Mouse (Mus musculus) midbrain, embryonic 15.5 days (tissue): ENCODE measurements around the gene Rprd1b. TPM values are rescaled to one million over a fixed set of nuclear protein-coding genes. Genes with fewer than 3 reads are reported as not detected.

Experiments used
- ATAC-seq: fragments of 200-750 bp; cut with Nextera tagmentation; replicated peaks from 2 replicates; pipeline ENCODE4 v1.8.0; 2017; ENCODE audit warnings: moderate TSS enrichment
- H3K27ac ChIP-seq: fragments of 300-500 bp; sonication (generic); 2 replicates; pipeline ENCODE4 v1.5.1; 2015; ENCODE audit warnings: mild to moderate bottlenecking, inconsistent platforms
- H3K27me3 ChIP-seq: fragments of 300-500 bp; sonication (generic); replicated peaks from 2 replicates; pipeline ENCODE4 v1.6.1; 2015; ENCODE audit warnings: inconsistent platforms
- H3K36me3 ChIP-seq: fragments of 300-500 bp; sonication (generic); replicated peaks from 2 replicates; pipeline ENCODE4 v1.6.1; 2015; ENCODE audit warnings: inconsistent platforms
- H3K4me1 ChIP-seq: fragments of 300-500 bp; sonication (generic); 2 replicates; pipeline ENCODE4 v1.6.1; 2015; ENCODE audit warnings: inconsistent platforms
- H3K4me2 ChIP-seq: fragments of 300-500 bp; sonication (generic); 2 replicates; pipeline ENCODE4 v1.6.1; 2015; ENCODE audit warnings: inconsistent platforms, mild to moderate bottlenecking, moderate library complexity
- H3K4me3 ChIP-seq: fragments of 300-500 bp; sonication (generic); 2 replicates; pipeline ENCODE4 v1.5.1; 2015; ENCODE audit warnings: mild to moderate bottlenecking, inconsistent platforms
- H3K9ac ChIP-seq: fragments of 300-500 bp; sonication (generic); 2 replicates; pipeline ENCODE4 v1.6.1; 2015; ENCODE audit warnings: mild to moderate bottlenecking, inconsistent platforms
- H3K9me3 ChIP-seq: fragments of 300-500 bp; sonication (generic); 2 replicates; pipeline ENCODE4 v1.6.1; 2016; ENCODE audit warnings: inconsistent platforms
- WGBS: fragments of 180-500 bp; shearing (Covaris S2); methylation state at CpG from one replicate; pipeline ENCODE4 v1.1.7; 2015; ENCODE audit warnings: mixed read lengths; 5-methylcytosine and 5-hydroxymethylcytosine counted together
- polyA plus RNA-seq: library from polyadenylated mRNA; unstranded; fragments of >200 nt; fragmentation: Nextera tagmentation; extraction: Ambion mirVana; gene quantifications from 2 replicates; pipeline ENCODE4 v1.2.1, GENCODE M21; 2015

Gene Rprd1b
- polyA plus RNA-seq, 1 experiment from 2014 or later, result 34.7 TPM

DNA sequence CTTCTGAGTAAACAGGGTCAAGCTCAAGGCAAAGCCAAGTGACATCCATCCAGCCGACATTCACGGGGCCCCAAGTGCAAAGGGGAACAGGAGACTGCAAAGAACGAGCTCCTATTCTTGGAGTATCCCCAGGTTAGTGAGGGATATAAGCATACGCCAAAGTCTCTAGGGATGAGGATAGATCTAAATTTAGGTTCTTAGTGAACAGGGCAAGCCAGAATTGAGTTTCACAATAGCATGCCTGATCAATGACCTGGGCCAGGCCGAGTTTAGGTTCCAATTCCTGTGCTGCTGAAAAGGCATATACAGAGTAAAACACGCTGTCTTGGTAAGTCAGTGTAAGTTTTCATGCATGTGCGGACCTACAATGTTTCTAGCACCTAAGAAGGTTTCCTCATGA is 18.9 kb upstream of the Rprd1b start:
- no peaks in the 10 kb centered on the region for H3K9me3 ChIP-seq
- no peak overlapping the region for H3K27ac ChIP-seq
- no peaks in the 10 kb centered on the region for H3K4me1 ChIP-seq
- peaks cover 10% of the 10 kb centered on the region; the same call in 1 of the 2 replicates for H3K36me3 ChIP-seq
- H3K27me3 ChIP-seq, result no peaks in the 10 kb centered on the region
- H3K9ac ChIP-seq, result no peak overlapping the region
- no peak overlapping the region for H3K4me3 ChIP-seq
- no peak for ATAC-seq
- 88% methylated on average over 7 of the region's 7 CpGs for WGBS
- no peak overlapping the region for H3K4me2 ChIP-seq

DNA sequence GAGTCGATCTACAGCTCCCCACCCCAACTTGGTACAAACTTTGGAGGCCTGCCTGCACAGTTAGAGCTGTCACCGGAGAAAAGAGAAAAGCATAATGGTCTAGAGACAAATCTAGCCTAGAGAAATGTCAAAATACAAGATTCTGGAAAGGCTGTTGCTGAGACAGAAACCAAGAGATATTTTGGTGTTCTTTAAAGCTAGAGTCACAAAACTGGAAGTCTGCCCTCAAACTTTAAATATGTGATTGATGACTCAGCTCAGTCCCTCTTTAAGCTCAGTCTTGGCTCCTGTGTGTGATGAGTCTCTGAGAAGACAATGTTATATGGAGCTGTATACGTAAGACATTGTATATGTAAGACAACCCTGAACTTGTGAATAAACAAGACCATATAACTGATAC is 15.7 kb upstream of the Rprd1b start:
- 92% methylated on average over 3 of the region's 3 CpGs for WGBS
- Histone ChIP-seq H3K4me3 (no peak overlapping the region), H3K4me2 (no peak overlapping the region), H3K9ac (no peak overlapping the region), H3K27me3 (no peaks in the 10 kb centered on the region), H3K9me3 (no peaks in the 10 kb centered on the region), H3K4me1 (no peaks in the 10 kb centered on the region), H3K36me3 (peaks cover 8% of the 10 kb centered on the region; the same call in 1 of the 2 replicates), H3K27ac (no peak overlapping the region)
- ATAC-seq, result no peak

DNA sequence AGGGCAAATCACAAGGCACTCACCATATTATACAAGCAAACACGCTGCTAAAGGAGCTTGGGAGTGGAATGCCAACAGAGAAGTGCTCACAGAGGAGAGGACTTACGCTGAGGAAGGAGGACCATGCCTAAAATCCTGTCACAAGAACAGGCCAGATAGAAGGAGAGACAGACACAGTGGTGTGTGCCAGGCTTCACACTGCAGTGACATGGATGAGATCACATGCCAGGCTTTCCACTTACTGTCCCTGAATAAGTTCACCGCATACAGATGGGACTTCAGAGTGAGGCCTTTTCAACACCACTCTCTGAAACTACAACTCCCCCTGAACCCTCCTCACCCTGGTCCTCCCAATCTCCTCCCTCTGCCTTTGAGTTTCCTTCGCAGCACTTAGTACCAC is 11.0 kb upstream of the Rprd1b start:
- H3K4me3 ChIP-seq, result no peak overlapping the region
- WGBS, result 89% methylated on average over 4 of the region's 4 CpGs
- no peaks in the 10 kb centered on the region for H3K36me3 ChIP-seq
- H3K4me2 ChIP-seq, result no peak overlapping the region
- no peaks in the 10 kb centered on the region for H3K4me1 ChIP-seq
- no peak overlapping the region for H3K27ac ChIP-seq
- no peaks in the 10 kb centered on the region for H3K27me3 ChIP-seq
- no peak overlapping the region for H3K9ac ChIP-seq
- no peak for ATAC-seq
- H3K9me3 ChIP-seq, result no peaks in the 10 kb centered on the region

DNA sequence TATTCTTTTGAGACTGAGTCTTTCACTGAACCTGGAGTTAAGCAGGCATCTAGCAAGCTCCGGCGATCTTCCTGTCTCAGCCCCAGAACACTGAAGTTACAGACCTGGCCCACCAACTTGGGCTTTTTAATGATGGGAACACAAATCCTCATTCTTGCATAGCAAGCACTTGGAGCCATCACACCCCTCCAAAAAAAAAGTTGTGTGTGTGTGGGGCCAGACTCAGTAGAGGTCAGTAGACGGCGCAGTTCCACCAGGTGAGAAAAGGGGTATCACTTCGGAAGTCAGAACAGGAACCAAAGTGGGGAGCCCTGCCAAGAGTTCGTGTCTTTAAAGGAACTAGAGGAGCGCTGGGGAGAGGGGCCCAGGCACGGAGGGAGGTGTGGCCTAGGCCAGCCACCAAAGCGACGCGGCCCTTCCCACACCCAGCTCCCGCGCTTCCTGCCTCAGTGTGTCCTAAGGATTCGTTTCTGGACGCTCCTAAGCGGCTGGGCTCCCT is 393 bp upstream of the Rprd1b start:
- no peaks in the 10 kb centered on the region for H3K9me3 ChIP-seq
- WGBS, result 1% methylated on average over 16 of the region's 16 CpGs
- H3K4me1 ChIP-seq, result peaks cover 37% of the 10 kb centered on the region
- peak overlapping the region; percentile 89 for H3K9ac ChIP-seq
- H3K36me3 ChIP-seq, result no peaks in the 10 kb centered on the region
- peak overlapping the region; percentile 83 for H3K27ac ChIP-seq
- H3K27me3 ChIP-seq, result no peaks in the 10 kb centered on the region
- peak overlapping the region; percentile 97 for H3K4me3 ChIP-seq
- no peak for ATAC-seq
- peak overlapping the region; percentile 82 for H3K4me2 ChIP-seq

DNA sequence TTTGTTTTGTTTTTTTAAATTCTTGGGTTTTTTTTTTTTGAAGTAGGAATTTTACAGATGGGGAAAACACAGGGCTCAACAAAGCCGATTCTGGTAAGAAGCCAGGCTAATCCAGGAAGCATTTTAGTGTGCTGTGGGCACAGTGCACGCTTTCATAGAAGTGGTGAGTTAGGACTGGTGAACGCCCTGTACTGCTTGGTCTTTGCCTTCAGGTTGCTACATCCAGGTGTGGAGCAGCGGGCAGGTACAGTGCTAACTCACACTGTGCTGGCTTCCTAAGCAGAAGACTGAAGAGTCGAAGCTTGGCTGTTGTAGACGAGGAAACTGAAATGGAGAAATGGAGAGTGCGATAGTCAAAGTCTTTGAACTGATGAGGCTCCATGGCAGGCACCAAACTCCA is 1.7 kb downstream of the Rprd1b start:
- no peaks in the 10 kb centered on the region for H3K27me3 ChIP-seq
- H3K4me1 ChIP-seq, result peaks cover 37% of the 10 kb centered on the region
- H3K4me2 ChIP-seq, result peak overlapping the region; percentile 82
- no peak overlapping the region for H3K27ac ChIP-seq
- H3K4me3 ChIP-seq, result peak overlapping the region; percentile 97
- no peaks in the 10 kb centered on the region for H3K36me3 ChIP-seq
- no peaks in the 10 kb centered on the region for H3K9me3 ChIP-seq
- ATAC-seq, result no peak
- H3K9ac ChIP-seq, result peak overlapping the region; percentile 89; the same call in 1 of the 2 replicates
- 87% methylated on average over 7 of the region's 7 CpGs for WGBS

DNA sequence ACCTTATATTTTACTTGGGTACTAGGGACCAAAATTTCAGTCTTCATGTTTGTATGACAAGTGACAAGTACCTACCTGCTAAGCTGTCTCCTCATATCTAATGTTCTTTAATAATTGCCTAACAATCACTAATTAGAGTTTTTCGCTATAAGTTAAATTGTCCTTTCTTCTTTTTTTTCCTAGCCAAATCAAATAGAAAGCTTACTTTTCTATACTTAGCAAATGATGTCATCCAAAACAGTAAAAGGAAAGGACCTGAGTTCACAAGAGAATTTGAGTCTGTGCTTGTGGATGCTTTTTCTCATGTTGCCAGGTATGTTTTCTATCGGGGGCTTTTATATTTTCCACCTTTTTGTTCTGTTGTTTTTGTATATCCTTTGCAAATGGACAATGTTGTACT is 7.5 kb downstream of the Rprd1b start:
- Histone ChIP-seq H3K9me3 (no peaks in the 10 kb centered on the region), H3K27me3 (no peaks in the 10 kb centered on the region), H3K27ac (no peak overlapping the region), H3K9ac (no peak overlapping the region), H3K4me2 (no peak overlapping the region), H3K4me3 (no peak overlapping the region), H3K4me1 (peaks cover 12% of the 10 kb centered on the region), H3K36me3 (peaks cover 7% of the 10 kb centered on the region; the same call in 1 of the 2 replicates)
- WGBS, result 92% methylated on average over 2 of the region's 2 CpGs
- ATAC-seq, result no peak

DNA sequence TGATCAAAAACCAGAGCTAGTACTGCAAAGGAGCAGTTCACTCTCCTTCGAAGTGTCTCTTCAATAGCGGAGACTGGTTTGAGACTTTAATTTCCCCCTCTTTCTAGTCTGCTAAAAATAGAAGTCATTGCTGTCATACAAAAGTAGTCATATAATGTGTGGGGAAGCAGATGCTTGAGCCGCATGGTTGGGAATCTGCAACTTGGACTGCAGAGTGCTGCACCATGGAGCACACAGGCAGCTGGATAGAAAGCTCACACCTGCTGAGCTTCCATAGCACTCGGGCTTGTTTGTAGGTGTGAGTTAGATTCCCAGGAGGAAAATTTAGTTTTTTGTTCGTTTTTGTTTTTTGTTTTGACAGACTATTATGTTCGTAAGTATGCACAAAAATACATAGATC is 8.1 kb downstream of the Rprd1b start:
- no peak overlapping the region for H3K4me2 ChIP-seq
- H3K9me3 ChIP-seq, result no peaks in the 10 kb centered on the region
- H3K27ac ChIP-seq, result no peak overlapping the region
- no peaks in the 10 kb centered on the region for H3K27me3 ChIP-seq
- H3K36me3 ChIP-seq, result peaks cover 10% of the 10 kb centered on the region; the same call in 1 of the 2 replicates
- WGBS, result 92% methylated on average over 6 of the region's 6 CpGs
- no peak for ATAC-seq
- no peak overlapping the region for H3K9ac ChIP-seq
- H3K4me1 ChIP-seq, result peaks cover 6% of the 10 kb centered on the region
- no peak overlapping the region for H3K4me3 ChIP-seq

DNA sequence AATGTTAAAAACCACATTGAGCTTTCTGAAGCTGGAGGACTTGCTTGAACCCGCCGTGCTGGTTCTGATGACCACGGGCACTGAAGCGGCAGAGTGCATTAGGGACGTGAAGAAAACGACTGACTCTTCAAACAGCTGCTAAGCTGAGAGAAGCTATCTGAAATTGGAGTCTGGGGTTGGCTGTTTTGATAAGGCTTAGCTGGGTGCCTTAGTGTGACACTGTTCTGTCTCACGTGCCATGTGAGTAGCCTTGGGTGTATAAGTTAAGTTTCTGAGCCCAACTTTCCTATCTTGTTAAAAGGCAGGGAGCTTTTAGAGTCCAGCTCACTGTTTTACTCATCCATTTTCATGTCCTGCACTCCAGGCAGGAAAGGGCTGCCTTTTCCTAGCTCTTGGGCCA is 8.7 kb downstream of the Rprd1b start:
- WGBS, result 89% methylated on average over 7 of the region's 7 CpGs
- H3K9ac ChIP-seq, result no peak overlapping the region
- peaks cover 11% of the 10 kb centered on the region; the same call in 1 of the 2 replicates for H3K36me3 ChIP-seq
- no peak overlapping the region for H3K27ac ChIP-seq
- H3K4me3 ChIP-seq, result no peak overlapping the region
- no peaks in the 10 kb centered on the region for H3K27me3 ChIP-seq
- no peak for ATAC-seq
- no peaks in the 10 kb centered on the region for H3K9me3 ChIP-seq
- H3K4me1 ChIP-seq, result peaks cover 2% of the 10 kb centered on the region; the same call in 1 of the 2 replicates
- no peak overlapping the region for H3K4me2 ChIP-seq

DNA sequence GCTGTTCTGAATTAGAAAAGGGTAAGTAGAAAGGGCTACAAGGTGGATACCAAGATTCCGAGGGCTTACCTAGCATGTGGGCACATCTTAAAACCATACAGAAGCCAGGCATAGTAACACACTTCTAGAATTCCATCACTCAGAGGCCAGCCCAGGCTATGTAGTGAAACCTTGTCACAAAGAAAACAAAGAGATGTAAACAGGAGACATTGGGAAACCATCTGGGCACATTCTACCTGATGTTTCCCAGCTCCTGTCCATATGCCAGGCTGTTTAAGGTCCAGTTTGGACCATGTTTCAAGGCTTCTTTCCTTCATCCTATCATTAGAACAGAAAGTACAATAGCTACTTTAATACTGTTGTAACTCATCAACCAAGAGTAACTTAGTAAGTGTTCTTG is 9.3 kb downstream of the Rprd1b start:
- Histone ChIP-seq H3K4me1 (no peaks in the 10 kb centered on the region), H3K27ac (no peak overlapping the region), H3K36me3 (peaks cover 11% of the 10 kb centered on the region; the same call in 1 of the 2 replicates), H3K9ac (no peak overlapping the region), H3K9me3 (no peaks in the 10 kb centered on the region), H3K4me2 (no peak overlapping the region), H3K4me3 (no peak overlapping the region), H3K27me3 (no peaks in the 10 kb centered on the region)
- WGBS, result 100% methylated on average over 1 of the region's 1 CpGs
- no peak for ATAC-seq

DNA sequence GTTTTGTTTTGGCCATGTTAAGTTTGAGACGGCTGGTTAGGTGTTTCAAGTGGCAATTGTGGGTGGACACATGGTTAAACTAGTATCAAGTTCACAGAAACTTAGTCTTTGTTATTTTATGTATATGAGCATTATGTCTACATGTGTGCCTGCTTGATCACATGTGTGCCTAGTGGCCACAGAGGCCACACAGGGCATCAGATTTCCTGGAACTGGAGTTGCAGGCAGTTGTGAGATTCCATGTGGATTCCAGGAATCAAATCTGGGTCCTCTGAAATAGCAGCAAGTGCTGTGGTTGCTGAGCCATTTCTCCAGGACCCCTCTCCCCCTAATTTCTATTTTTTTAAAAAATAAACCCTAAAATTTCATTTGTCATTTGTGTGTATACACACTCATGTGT is 11.4 kb downstream of the Rprd1b start:
- peaks cover 22% of the 10 kb centered on the region; the same call in 1 of the 2 replicates for H3K36me3 ChIP-seq
- no peak overlapping the region for H3K4me2 ChIP-seq
- no peak overlapping the region for H3K27ac ChIP-seq
- whole genome bisulfite sequencing, result 79% methylated on average over 1 of the region's 1 CpGs
- no peaks in the 10 kb centered on the region for H3K4me1 ChIP-seq
- no peak overlapping the region for H3K4me3 ChIP-seq
- no peak overlapping the region for H3K9ac ChIP-seq
- ATAC-seq, result no peak
- H3K27me3 ChIP-seq, result no peaks in the 10 kb centered on the region
- no peaks in the 10 kb centered on the region for H3K9me3 ChIP-seq

DNA sequence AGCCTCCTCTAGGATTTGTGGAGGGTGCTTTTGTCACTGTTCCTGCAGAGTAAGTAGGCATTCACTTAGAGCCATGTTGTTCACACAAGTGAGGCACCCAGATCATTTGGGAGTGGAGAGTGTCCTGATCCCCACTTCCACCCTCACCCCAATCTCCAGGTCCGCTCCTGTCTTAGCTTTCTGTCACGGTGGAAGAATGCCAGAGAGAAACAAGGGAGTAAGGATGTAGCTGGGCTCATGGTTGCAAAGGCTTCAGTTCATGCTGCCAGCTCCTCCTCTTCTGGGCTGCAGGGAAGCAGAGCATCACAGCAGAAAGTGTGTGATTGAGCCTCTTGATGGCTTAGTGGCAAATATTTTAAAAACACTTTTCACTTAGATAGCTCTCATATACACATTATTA is 12.1 kb downstream of the Rprd1b start:
- Histone ChIP-seq H3K4me3 (no peak overlapping the region), H3K9me3 (no peaks in the 10 kb centered on the region), H3K4me2 (no peak overlapping the region), H3K27me3 (no peaks in the 10 kb centered on the region), H3K36me3 (peaks cover 29% of the 10 kb centered on the region), H3K27ac (no peak overlapping the region), H3K4me1 (no peaks in the 10 kb centered on the region), H3K9ac (no peak overlapping the region)
- WGBS, result 94% methylated on average over 2 of the region's 2 CpGs
- ATAC-seq, result no peak

DNA sequence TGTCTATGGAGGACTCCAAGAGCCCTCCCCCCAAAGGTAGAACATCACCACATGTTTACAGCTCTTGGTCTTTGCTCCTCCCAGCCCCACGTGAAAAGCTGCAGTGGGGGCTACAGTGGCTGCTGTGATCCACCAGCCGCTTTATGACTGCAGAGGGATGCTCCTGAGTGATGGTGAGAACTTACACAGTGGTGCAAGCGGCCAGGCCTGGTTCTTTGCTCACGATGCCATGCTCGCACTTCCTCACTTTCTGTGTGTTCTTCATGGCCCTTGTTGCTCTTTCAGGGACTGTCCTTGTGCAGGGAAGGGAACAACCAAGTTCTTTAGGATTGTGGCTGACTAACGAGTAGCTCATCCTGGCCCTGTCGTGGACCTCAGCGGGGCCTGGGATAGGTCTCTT is 15.2 kb downstream of the Rprd1b start:
- H3K9me3 ChIP-seq, result no peaks in the 10 kb centered on the region
- H3K27ac ChIP-seq, result no peak overlapping the region
- ATAC-seq, result no peak
- H3K27me3 ChIP-seq, result no peaks in the 10 kb centered on the region
- WGBS, result 90% methylated on average over 8 of the region's 8 CpGs
- H3K4me3 ChIP-seq, result no peak overlapping the region
- no peak overlapping the region for H3K9ac ChIP-seq
- H3K4me2 ChIP-seq, result no peak overlapping the region
- no peaks in the 10 kb centered on the region for H3K4me1 ChIP-seq
- peaks cover 31% of the 10 kb centered on the region for H3K36me3 ChIP-seq

DNA sequence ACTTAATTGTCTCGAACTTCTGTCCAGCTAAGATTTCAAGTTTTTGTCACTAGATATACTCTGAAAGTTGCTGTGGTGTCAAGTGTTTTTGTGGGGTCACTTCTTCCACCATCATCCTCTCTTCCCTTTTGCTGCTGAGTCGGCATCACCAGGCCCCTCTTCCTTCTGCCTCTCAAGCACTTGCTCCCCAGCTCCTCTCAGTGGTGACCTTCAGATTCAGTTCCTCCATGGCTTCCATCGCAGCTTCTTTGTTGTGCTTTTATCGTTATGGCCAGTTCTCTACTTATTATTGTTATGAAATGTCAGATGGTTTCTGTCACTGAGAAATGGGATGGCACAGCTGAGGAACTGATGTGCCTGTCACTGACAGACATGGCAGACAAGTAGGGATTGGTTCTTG is 17.9 kb downstream of the Rprd1b start:
- no peaks in the 10 kb centered on the region for H3K27me3 ChIP-seq
- no peak for ATAC-seq
- peaks cover 36% of the 10 kb centered on the region for H3K36me3 ChIP-seq
- H3K9me3 ChIP-seq, result no peaks in the 10 kb centered on the region
- H3K4me3 ChIP-seq, result no peak overlapping the region
- no peak overlapping the region for H3K9ac ChIP-seq
- no peak overlapping the region for H3K27ac ChIP-seq
- H3K4me2 ChIP-seq, result no peak overlapping the region
- whole genome bisulfite sequencing, result 84% methylated on average over 4 of the region's 4 CpGs
- H3K4me1 ChIP-seq, result no peaks in the 10 kb centered on the region
